ENCODE assay signal across 27 mouse cellular contexts in the genomic region with DNA sequence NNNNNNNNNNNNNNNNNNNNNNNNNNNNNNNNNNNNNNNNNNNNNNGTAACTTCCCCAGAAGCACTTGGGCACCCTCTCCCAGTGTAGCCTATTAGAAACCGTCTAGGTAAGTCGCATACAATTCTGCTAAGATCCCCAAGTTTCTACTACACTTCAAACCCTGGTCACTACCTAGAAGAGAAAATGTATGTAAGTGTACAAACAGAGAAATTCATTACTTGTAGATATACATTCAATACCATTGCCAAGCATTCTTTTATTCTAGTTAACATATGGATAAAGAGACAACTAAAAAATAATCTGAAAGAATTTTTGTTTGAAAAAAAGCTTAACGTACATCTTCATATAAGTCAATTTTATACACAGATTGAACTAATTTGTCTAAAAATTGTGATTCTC.
"Had no signal": no experiment of that assay in that cellular context is flagged by ENCODE, and none has a peak within 500 bp of the region (broad histone marks: within the 10 kb centered on the region; RNA-seq: fewer than 3 reads in every experiment).

No protein-coding gene starts in this region.

- H3K36me3 ChIP-seq: heart, embryonic 13.5 days; heart, embryonic 15.5 days; hindbrain, embryonic 10.5 days; hindbrain, embryonic 12.5 days; intestine, embryonic 15.5 days; limb, embryonic 13.5 days; limb, embryonic 15.5 days; liver, embryonic 12.5 days had no signal

- H3K27me3 ChIP-seq: heart, embryonic 13.5 days; heart, embryonic 15.5 days; hindbrain, embryonic 12.5 days; intestine, embryonic 15.5 days; kidney, embryonic 15.5 days; limb, embryonic 13.5 days; limb, embryonic 15.5 days; liver, embryonic 12.5 days had no signal

- H3K9ac ChIP-seq: heart, embryonic 13.5 days; heart, embryonic 15.5 days; hindbrain, embryonic 12.5 days; hindbrain, embryonic 14.5 days; intestine, embryonic 15.5 days; kidney, embryonic 15.5 days; limb, embryonic 13.5 days; limb, embryonic 15.5 days; liver, embryonic 12.5 days had no signal

- H3K9me3 ChIP-seq: heart, embryonic 13.5 days; heart, embryonic 15.5 days; hindbrain, embryonic 10.5 days; hindbrain, embryonic 12.5 days; intestine, embryonic 15.5 days; kidney, embryonic 15.5 days; limb, embryonic 13.5 days; limb, embryonic 15.5 days had no signal

- H3K4me3 ChIP-seq: gastrocnemius, adult 2 months; heart, adult 2 months; heart, embryonic 13.5 days; heart, embryonic 15.5 days; hindbrain, embryonic 12.5 days; intestine, embryonic 15.5 days; kidney, embryonic 15.5 days; limb, embryonic 13.5 days; limb, embryonic 15.5 days; liver, embryonic 12.5 days had no signal

- DNase-seq: gastrocnemius, adult 2 months; gastrocnemius, postnatal 10 days; gastrocnemius, postnatal 25 days; heart, adult 2 months; heart, postnatal 4 days; kidney, adult 11 months; kidney, adult 2 months; kidney, adult 9 months; kidney, postnatal 14 days; kidney, postnatal 36 days; layer of hippocampus, adult 9-11 months; layer of hippocampus, postnatal 36 days; left cerebral cortex, postnatal 4 days had no signal

- H3K27ac ChIP-seq: gastrocnemius, adult 2 months; heart, adult 2 months; heart, embryonic 13.5 days; heart, embryonic 15.5 days; hindbrain, embryonic 10.5 days; hindbrain, embryonic 12.5 days; hindbrain, embryonic 14.5 days; intestine, embryonic 15.5 days; kidney, embryonic 15.5 days; kidney, postnatal 0 days; limb, embryonic 13.5 days; limb, embryonic 15.5 days; liver, embryonic 12.5 days had no signal

- ATAC-seq: hindbrain, embryonic 16.5 days; inflammation-experienced regulatory T-cells, adult 6 months; intestine, embryonic 15.5 days; liver, embryonic 12.5 days had no signal

- H3K4me2 ChIP-seq: heart, embryonic 11.5 days; heart, embryonic 13.5 days; heart, embryonic 15.5 days; intestine, embryonic 15.5 days; kidney, embryonic 15.5 days; limb, embryonic 15.5 days; liver, embryonic 12.5 days had no signal
